Mouse (Mus musculus) MEL (cell line): ENCODE results near the gene Gm5294.

ENCODE experiments used
- CTCF ChIP-seq, 3 experiments: IDR thresholded peaks in 2 of 3; conservative IDR thresholded peaks in 1 of 3; 2 replicates each; pipeline ENCODE4 v1.5.1; 2011 to 2012; ENCODE audit warnings: low read length in 3 of 3, low read depth in 2 of 3, mild to moderate bottlenecking in 2 of 3, improper control_type of control experiment in 1 of 3, inconsistent platforms in 1 of 3, mixed read lengths in 1 of 3, moderate library complexity in 1 of 3; ENCODE audit not compliant: control insufficient read depth in 1 of 3, insufficient read depth in 1 of 3, poor library complexity in 1 of 3, severe bottlenecking in 1 of 3
- EP300 ChIP-seq, 2 experiments: IDR thresholded peaks; 2 replicates each; pipeline ENCODE4 v1.6.1; 2011; ENCODE audit warnings: improper control_type of control experiment in 2 of 2, low read length in 2 of 2, low read depth in 1 of 2, mild to moderate bottlenecking in 1 of 2
- GABPA ChIP-seq: IDR thresholded peaks from 2 replicates; pipeline ENCODE4 v1.6.1; 2012; ENCODE audit warnings: low read depth, mild to moderate bottlenecking, inconsistent platforms, low read length, improper control_type of control experiment, moderate library complexity
- HCFC1 ChIP-seq: IDR thresholded peaks from 2 replicates; pipeline ENCODE4 v1.6.1; 2012; ENCODE audit warnings: low read depth, mild to moderate bottlenecking, inconsistent platforms, low read length, improper control_type of control experiment, moderate library complexity
- MXI1 ChIP-seq: IDR thresholded peaks from 2 replicates; pipeline ENCODE4 v1.6.1; 2011; ENCODE audit warnings: mild to moderate bottlenecking, low read depth, low read length, improper control_type of control experiment
- TCF12 ChIP-seq: IDR thresholded peaks from 2 replicates; pipeline ENCODE4 v1.6.1; 2014; ENCODE audit warnings: low read depth, mild to moderate bottlenecking, inconsistent platforms, low read length, improper control_type of control experiment, moderate library complexity

DNA sequence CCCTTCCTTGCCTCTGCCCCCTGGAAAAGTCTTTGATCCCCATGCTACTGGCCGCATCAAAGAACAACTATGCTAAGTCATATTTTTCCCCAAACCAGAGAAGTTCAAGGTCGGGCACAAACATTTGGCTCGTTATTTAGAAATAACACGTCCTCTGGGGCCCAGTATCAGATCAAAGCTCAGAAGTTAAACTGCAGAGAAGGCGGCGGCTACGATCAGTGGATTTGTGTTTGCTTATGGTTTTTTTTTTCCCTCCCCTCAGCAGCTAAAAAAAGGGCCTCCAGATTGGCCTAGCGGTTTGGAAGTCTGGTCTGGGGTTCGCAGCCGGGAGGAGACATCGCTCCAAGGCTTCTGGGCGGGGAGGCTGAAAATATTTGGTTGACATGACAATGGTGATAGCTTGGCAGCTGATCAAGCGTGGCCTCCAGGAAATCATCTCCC is 38.0 kb downstream of the Gm5294 start:
- TF ChIP-seq TCF12 (no peak), EP300 (IDR thresholded peaks at IDR 0.05; ENCODE audit: low read depth in 1 of 2, low read length in 2 of 2) (no peak), CTCF (IDR thresholded peaks at IDR 0.05 in 2 of 3, conservative IDR thresholded peaks at IDR 0.05 in 1 of 3; ENCODE audit: control insufficient read depth in 1 of 3, insufficient read depth in 1 of 3, low read depth in 2 of 3, low read length in 3 of 3, poor library complexity in 1 of 3, severe bottlenecking in 1 of 3) (no peak), MXI1 (no peak), GABPA (no peak), HCFC1 (no peak)
